Mouse (Mus musculus): ENCODE measurements around the gene Stxbp6. TPM values are rescaled to one million over a fixed set of nuclear protein-coding genes. Genes with fewer than 3 reads are reported as not detected.

Stxbp6 gene
- polyA plus RNA-seq, 1 experiment: not detected

DNA sequence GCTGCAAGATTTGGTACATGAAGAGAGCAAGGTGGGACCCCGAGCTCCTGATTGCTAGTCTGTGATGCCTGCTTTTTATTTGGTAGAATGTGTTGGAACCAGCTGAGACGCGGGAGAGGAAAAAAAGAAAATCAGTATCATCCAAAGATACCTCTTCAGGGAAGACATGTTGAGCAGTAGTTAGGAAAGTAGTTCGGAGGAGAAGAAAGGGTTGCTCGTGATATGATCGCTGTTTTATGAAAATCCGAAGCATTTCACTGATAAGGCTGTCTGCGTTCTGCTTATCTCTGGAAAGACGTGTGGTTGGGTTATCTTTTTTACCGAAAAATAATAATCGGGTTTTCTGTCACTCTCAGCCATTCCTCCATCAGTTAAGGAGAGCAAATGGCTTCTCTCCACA lies 1.1 kb upstream of the Stxbp6 start:
- Histone ChIP-seq H3K4me3 (replicated peaks) (no peak overlapping the region), H3K36me3 (ENCODE audit: control insufficient read depth) (no peaks in the 10 kb centered on the region), H3K9me3 (ENCODE audit: control insufficient read depth, low read length) (no peaks in the 10 kb centered on the region; the same call in 1 of the 2 replicates), H3K27me3 (ENCODE audit: control insufficient read depth) (peaks cover 25% of the 10 kb centered on the region), H3K4me1 (ENCODE audit: control insufficient read depth) (no peaks in the 10 kb centered on the region)
- no peak for TF ChIP-seq TAL1 (IDR thresholded peaks at IDR 0.05; ENCODE audit: low read length)
- TF ChIP-seq GATA1 (IDR thresholded peaks at IDR 0.05; ENCODE audit: low read length): no peak

DNA sequence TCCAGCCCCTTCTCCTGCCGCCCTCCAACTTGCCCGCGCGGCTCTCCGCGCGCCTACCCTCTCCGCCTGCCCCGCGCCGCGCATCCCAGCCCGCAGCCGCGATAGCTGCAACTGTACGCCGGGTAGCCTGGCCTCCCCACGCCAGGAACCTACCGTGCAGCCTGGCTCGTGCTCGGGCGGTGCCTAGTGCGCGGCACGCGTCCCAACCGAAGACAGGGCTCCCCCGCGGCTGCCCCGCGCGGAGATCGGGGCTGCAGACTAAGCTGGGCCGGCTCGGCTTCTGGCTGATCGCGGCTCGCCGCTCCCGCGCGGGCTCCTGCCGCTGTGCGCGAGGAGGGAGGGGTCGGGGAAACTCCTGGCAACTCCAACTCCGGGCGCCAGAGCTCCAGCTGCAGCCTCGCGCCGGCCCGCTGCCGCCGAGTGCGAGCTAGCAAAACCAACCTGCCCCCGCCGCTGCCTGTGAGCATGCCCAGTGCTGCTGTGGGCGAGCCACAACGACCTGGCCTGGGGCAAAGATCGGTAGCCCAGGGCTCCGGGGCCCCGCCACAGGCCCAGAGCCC lies 387 bp downstream of the Stxbp6 start:
- no peak for TF ChIP-seq GATA1 (IDR thresholded peaks at IDR 0.05; ENCODE audit: low read length)
- no peak for TF ChIP-seq TAL1 (IDR thresholded peaks at IDR 0.05; ENCODE audit: low read length)
- peaks cover 25% of the 10 kb centered on the region for H3K27me3 ChIP-seq (ENCODE audit: control insufficient read depth)
- H3K36me3 ChIP-seq (ENCODE audit: control insufficient read depth): no peaks in the 10 kb centered on the region
- H3K4me1 ChIP-seq (ENCODE audit: control insufficient read depth): no peaks in the 10 kb centered on the region
- no peaks in the 10 kb centered on the region; the same call in 1 of the 2 replicates for H3K9me3 ChIP-seq (ENCODE audit: control insufficient read depth, low read length)
- peak overlapping the region; percentile 56 for H3K4me3 ChIP-seq (replicated peaks)

DNA sequence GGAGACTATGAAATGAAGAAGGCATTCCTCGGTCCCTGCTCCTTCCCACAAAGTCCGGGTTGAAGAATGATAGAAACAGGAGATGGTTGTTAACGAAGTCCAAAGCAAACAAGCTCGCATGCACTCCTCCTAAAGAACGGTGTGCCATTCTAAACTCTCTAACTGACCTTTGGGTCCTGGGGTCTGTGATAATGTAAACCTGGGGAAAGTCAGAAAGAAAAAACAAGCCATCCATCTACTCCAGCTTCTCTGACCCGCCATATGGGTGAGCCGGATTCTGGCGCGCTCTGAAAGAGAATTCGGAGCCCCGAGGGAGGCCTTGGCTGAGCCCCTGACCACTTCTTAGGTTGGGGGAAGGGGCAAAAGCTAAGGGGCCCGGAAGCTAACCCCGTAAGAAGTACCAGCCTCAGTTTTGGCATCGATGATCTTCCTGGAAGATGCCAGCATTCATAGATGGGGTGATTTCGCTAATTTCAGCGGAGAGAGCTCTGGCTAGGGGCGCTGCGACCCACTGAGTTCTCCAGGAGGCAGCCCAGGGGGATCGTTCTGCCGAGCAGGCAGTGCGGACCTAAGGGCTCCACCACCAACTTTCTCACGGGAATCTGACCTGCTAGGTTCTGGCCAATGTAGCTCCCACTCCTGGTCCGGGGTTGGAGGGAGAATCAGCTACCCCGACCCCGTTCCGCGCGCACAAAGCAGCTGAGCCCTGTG lies 1.0 kb downstream of the Stxbp6 start:
- H3K4me3 ChIP-seq (replicated peaks): peak overlapping the region; percentile 56
- TF ChIP-seq TAL1 (IDR thresholded peaks at IDR 0.05; ENCODE audit: low read length) (no peak), GATA1 (IDR thresholded peaks at IDR 0.05; ENCODE audit: low read length) (no peak)
- no peaks in the 10 kb centered on the region for H3K36me3 ChIP-seq (ENCODE audit: control insufficient read depth)
- H3K4me1 ChIP-seq (ENCODE audit: control insufficient read depth): no peaks in the 10 kb centered on the region
- H3K27me3 ChIP-seq (ENCODE audit: control insufficient read depth): peaks cover 25% of the 10 kb centered on the region
- no peaks in the 10 kb centered on the region; the same call in 1 of the 2 replicates for H3K9me3 ChIP-seq (ENCODE audit: control insufficient read depth, low read length)

DNA sequence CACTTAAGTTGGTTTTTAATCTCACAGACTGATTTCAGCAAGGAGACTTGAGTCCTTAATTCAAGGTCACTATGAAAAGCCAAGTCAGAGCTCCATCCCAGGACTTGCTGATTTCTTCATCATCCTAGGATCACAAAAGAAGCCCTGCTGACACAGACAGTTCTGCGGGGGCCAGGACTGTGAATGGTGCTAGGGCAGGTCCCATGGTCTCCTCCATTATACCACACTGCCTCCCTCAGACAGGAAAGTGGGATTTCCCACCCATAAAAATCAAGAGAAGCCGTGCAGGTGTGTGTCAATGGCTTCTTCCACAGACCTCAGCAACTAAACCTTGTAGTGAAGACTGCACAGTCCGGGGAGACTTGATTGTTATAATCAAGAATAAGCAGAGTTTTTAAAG lies 2.3 kb downstream of the Stxbp6 start:
- H3K27me3 ChIP-seq (ENCODE audit: control insufficient read depth): peaks cover 25% of the 10 kb centered on the region
- H3K36me3 ChIP-seq (ENCODE audit: control insufficient read depth): no peaks in the 10 kb centered on the region
- H3K9me3 ChIP-seq (ENCODE audit: control insufficient read depth, low read length): peaks cover 2% of the 10 kb centered on the region; the same call in 1 of the 2 replicates
- no peaks in the 10 kb centered on the region for H3K4me1 ChIP-seq (ENCODE audit: control insufficient read depth)
- TF ChIP-seq TAL1 (IDR thresholded peaks at IDR 0.05; ENCODE audit: low read length): no peak
- TF ChIP-seq GATA1 (IDR thresholded peaks at IDR 0.05; ENCODE audit: low read length): no peak
- H3K4me3 ChIP-seq (replicated peaks): no peak overlapping the region

DNA sequence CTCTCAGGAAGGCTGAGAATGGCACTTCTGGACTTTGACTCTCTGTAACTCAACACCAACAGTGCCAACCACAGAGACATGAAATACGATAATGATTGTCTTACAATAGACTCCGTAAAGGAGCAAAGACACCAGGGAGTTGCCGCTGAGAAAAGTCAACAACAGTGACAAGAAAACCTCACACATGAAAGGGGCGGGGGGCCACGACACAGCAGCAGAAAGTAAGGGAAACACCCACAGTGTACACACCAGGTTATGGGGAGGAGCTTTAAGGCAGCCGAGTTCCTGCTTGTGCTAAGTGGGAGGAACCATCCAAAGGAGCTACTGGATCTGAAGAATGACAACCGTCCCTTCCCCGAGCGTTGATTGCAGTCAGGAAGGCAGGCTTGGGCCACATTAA lies 4.3 kb downstream of the Stxbp6 start:
- TF ChIP-seq GATA1 (IDR thresholded peaks at IDR 0.05; ENCODE audit: low read length) (no peak), TAL1 (IDR thresholded peaks at IDR 0.05; ENCODE audit: low read length) (no peak)
- H3K27me3 ChIP-seq (ENCODE audit: control insufficient read depth): peaks cover 25% of the 10 kb centered on the region
- H3K4me3 ChIP-seq (replicated peaks): no peak overlapping the region
- H3K9me3 ChIP-seq (ENCODE audit: control insufficient read depth, low read length): peaks cover 3% of the 10 kb centered on the region; the same call in 1 of the 2 replicates
- no peaks in the 10 kb centered on the region for H3K36me3 ChIP-seq (ENCODE audit: control insufficient read depth)
- no peaks in the 10 kb centered on the region for H3K4me1 ChIP-seq (ENCODE audit: control insufficient read depth)

DNA sequence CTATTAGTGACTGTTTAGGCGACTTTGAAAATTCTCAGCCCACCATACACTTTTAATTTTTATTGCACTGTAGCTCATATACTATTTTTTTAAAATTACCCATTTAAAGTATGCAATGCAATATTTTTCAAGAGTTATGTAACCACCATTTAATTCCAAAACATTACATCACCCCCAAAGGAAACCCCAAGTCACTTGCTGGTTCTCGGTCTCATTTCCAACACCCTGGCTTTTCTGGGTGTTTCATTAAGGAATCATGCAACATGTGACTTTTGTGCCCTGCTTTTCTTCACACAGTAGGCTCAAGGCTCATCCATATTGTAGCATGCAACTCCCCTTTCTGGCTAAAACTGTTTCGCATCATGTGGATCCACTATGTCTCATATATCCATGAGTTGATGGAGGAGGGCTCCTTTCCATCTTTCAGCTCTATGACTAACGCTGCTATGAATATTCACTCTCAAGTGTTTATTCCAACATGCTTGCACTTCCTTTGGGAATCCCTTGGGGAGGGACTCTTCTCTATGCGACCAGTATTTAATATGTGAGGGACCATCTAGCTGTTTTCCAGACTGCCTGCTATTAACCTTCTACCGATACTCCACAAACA lies 6.3 kb downstream of the Stxbp6 start:
- peaks cover 3% of the 10 kb centered on the region; the same call in 1 of the 2 replicates for H3K9me3 ChIP-seq (ENCODE audit: control insufficient read depth, low read length)

DNA sequence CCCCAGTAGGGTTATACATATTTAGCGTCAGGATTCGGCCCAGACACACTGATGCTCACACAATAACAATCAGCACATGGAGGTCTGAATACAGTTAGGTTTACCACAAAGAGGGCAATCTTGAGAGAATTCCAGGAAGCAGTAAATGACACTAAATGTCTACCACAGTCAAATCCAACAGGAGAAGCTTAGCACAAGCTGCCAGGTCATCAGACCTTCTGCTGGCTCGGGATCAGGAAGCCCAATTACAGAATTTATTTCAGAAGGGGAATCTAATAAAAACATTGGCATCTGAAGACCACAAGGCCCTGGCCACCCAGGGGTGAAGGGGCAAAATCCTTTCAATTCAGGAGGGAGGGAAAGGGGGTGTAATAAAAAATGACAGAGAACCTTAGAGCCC lies 6.8 kb downstream of the Stxbp6 start:
- TF ChIP-seq TAL1 (IDR thresholded peaks at IDR 0.05; ENCODE audit: low read length): no peak
- Histone ChIP-seq H3K27me3 (ENCODE audit: control insufficient read depth) (peaks cover 3% of the 10 kb centered on the region; the same call in 1 of the 2 replicates), H3K36me3 (ENCODE audit: control insufficient read depth) (no peaks in the 10 kb centered on the region), H3K9me3 (ENCODE audit: control insufficient read depth, low read length) (peaks cover 3% of the 10 kb centered on the region; the same call in 1 of the 2 replicates), H3K4me1 (ENCODE audit: control insufficient read depth) (no peaks in the 10 kb centered on the region), H3K4me3 (replicated peaks) (no peak overlapping the region)

More for the DNA sequence above, 6.3 kb downstream of the Stxbp6 start:
- Histone ChIP-seq H3K4me3 (replicated peaks) (no peak overlapping the region), H3K36me3 (ENCODE audit: control insufficient read depth) (no peaks in the 10 kb centered on the region), H3K27me3 (ENCODE audit: control insufficient read depth) (peaks cover 7% of the 10 kb centered on the region), H3K4me1 (ENCODE audit: control insufficient read depth) (no peaks in the 10 kb centered on the region)
- no peak for TF ChIP-seq GATA1 (IDR thresholded peaks at IDR 0.05; ENCODE audit: low read length)
- no peak for TF ChIP-seq TAL1 (IDR thresholded peaks at IDR 0.05; ENCODE audit: low read length)

DNA sequence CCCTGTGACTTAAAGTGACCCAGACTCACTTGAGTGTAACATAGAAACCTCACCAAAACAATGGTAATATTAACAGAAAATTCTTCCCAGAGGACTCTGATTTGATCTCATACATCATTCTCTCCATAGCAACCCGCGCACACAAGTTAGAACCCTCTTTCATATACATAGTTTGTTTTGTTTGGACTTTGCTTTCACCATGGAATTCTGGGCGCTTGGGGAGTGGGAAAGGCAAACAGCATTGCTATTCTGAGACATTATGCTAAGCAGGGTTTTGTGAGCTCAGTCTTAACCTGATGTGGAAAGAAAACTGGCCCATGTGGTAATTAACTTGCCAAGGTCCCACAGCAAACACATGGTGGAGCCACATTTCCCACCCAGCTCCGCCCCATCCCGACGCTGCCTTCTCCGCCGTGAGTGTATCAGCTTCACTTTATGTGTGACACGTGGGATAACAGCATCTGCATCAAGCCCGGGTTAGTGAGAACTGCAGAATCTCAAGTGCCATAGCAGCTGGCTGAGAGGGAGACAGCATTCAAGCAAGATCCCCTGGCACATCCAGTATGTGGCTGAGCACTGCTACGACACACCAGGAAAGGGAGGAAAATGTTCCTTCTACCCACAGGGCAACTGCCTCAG lies 7.3 kb downstream of the Stxbp6 start:
- TF ChIP-seq GATA1 (IDR thresholded peaks at IDR 0.05; ENCODE audit: low read length) (no peak), TAL1 (IDR thresholded peaks at IDR 0.05; ENCODE audit: low read length) (no peak)
- Histone ChIP-seq H3K4me1 (ENCODE audit: control insufficient read depth) (no peaks in the 10 kb centered on the region), H3K9me3 (ENCODE audit: control insufficient read depth, low read length) (peaks cover 3% of the 10 kb centered on the region; the same call in 1 of the 2 replicates), H3K4me3 (replicated peaks) (no peak overlapping the region), H3K27me3 (ENCODE audit: control insufficient read depth) (no peaks in the 10 kb centered on the region), H3K36me3 (ENCODE audit: control insufficient read depth) (no peaks in the 10 kb centered on the region)

DNA sequence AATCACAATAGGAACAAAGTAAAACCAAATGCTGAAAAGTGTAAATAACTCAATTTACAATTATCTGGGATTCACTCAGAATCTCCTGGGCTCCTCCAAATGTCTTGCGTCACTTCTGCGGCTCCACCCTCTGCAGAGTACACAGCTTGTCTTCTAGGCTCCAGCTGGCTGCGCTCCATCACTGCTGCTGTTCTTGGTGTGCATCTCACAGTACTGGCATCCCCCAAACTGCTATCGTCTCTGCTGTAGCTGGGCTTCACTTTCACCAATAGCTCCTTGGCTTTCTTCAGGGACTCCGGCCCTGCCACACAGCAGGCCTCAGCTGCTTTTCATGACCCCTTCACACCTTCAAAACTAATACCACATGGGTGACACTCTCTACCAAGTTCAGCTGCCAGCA lies 10.9 kb downstream of the Stxbp6 start:
- H3K27me3 ChIP-seq (ENCODE audit: control insufficient read depth): no peaks in the 10 kb centered on the region
- H3K4me1 ChIP-seq (ENCODE audit: control insufficient read depth): no peaks in the 10 kb centered on the region
- H3K36me3 ChIP-seq (ENCODE audit: control insufficient read depth): no peaks in the 10 kb centered on the region
- no peak overlapping the region for H3K4me3 ChIP-seq (replicated peaks)
- peaks cover 5% of the 10 kb centered on the region; the same call in 1 of the 2 replicates for H3K9me3 ChIP-seq (ENCODE audit: control insufficient read depth, low read length)
- no peak for TF ChIP-seq GATA1 (IDR thresholded peaks at IDR 0.05; ENCODE audit: low read length)
- no peak for TF ChIP-seq TAL1 (IDR thresholded peaks at IDR 0.05; ENCODE audit: low read length)

All from erythroblast, embryonic 14.5 days (primary cell).